Mouse (Mus musculus) megakaryocyte, embryonic 14.5 days (primary cell): Measurements from ENCODE around the gene Mylk2.

ENCODE experiments used
- FLI1 ChIP-seq: IDR thresholded peaks from 2 replicates; pipeline ENCODE4 v1.6.1; 2012; ENCODE audit warnings: low read length, inconsistent platforms, mixed read lengths
- GATA1 ChIP-seq: IDR thresholded peaks from 3 replicates; pipeline ENCODE4 v1.6.1; 2012; ENCODE audit warnings: mixed read lengths, low read length, inconsistent platforms, borderline replicate concordance

- TF ChIP-seq GATA1 (no peak), FLI1 (no peak)
These were observed 54.4 kb downstream of the Mylk2 start for GRCm38 (mm10) chr2:152965555-152965954.
